Mouse (Mus musculus) mature B cell (primary cell): ENCODE results near the gene Peli1.

Source experiments
- in situ Hi-C: fragments of 300-500 bp; cut with MboI; formaldehyde crosslinking; loops from 2 replicates; pipeline ENCODE4 v1.14.3; 2019

Gene Peli1

GRCm38 (mm10) chr11:21194851-21195250, 103.8 kb downstream of the Peli1 start:
- in situ Hi-C loops = loop anchor here (25.0 kb wide), 2 partner anchors 283 to 408 kb away; no protein-coding TSS in a partner anchor
